Mouse (Mus musculus) naive thymus-derived CD4-positive, alpha-beta T cell, adult 2 months (primary cell): ENCODE measurements around the gene Sumf1.
A peak's percentile ranks its signal among the peaks of the same experiment; 100 is the strongest.

Experiments used
- DNase-seq: peaks from one replicate; pipeline ENCODE4 v3.0.0-alpha.2; 2011; ENCODE audit warnings: low read depth

Sumf1 gene

DNA sequence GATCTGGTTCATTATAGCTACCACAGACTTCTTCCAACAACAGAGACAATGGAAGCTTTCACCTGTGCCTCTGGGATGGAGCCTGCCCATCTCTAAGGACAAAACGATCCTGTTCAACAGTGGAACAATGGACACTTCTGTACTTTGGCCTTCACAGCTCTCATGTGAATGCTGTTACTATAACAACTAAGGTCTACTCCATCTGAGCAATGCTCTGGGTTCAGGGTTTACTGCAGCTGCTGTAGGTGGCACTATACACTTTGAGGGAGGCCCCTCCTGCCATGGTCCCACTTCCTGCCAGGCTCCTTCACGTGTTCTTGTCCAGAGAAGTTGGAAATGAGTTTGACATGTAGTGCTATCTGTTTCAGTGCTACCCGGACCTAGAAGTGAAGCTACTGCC, 36.9 kb downstream of the Sumf1 start:
- DNase-seq = no peak

DNA sequence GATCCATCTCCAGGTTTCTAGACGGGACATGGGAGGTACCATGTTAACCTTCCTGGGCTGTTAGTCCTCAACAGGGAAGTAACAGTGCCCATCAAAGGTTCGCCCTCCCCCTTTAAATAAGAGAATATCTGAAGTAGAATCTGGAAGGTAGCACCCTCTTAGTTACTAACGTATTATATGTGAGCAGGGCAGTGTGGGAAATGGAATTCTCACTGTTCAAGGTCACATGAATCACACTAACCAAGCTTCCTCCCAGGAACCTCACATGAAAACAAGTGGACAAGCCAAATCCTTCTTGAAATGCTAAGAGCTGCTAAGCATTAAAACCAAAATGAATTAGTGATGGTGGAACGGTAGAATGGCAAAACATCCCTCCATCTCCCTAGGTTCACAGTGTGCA, 38.7 kb downstream of the Sumf1 start:
- DNase-seq = no peak

- no peak for DNase-seq
Observed at GRCm38 (mm10) chr6:108145941-108146588, 39.3 kb downstream of the Sumf1 start.

DNA sequence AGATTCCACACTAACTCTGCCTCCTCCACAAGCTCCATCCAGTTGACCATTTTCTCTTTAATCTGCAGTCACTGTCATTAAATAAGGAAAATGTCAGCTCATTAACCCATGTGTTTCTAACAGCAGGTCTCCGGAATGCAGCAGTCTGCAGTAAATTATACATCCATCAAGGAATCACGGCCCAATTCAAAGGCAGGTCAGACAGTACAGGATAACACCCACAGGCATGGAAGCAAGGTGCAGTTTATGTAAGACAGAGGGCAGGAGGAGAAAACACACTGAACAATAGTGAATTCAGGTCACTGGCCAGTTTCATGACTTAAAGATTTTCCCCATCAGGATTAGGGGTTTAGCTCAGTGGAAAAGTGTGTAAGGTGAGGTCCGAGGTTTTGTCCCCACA, 40.1 kb downstream of the Sumf1 start:
- DNase-seq = no peak

DNA sequence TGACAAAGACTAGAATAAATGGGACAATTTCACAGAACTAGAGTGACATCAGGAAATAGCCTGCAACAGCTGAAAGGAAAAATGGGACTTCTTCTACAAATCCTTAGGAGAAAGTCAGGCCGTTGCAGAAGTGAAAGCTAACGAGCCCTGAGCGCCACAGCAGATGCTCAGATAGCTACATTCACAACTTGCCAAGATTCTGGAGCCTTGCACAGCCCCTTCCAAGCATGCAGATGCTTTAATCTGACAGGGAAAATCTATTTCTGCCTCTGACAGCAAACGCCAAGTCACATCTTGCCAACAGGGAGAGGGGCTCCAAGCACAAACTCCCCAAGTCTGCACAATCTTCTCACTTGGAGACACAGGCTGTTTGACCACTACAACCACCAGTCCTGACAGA, 42.6 kb downstream of the Sumf1 start:
- no peak for DNase-seq

DNA sequence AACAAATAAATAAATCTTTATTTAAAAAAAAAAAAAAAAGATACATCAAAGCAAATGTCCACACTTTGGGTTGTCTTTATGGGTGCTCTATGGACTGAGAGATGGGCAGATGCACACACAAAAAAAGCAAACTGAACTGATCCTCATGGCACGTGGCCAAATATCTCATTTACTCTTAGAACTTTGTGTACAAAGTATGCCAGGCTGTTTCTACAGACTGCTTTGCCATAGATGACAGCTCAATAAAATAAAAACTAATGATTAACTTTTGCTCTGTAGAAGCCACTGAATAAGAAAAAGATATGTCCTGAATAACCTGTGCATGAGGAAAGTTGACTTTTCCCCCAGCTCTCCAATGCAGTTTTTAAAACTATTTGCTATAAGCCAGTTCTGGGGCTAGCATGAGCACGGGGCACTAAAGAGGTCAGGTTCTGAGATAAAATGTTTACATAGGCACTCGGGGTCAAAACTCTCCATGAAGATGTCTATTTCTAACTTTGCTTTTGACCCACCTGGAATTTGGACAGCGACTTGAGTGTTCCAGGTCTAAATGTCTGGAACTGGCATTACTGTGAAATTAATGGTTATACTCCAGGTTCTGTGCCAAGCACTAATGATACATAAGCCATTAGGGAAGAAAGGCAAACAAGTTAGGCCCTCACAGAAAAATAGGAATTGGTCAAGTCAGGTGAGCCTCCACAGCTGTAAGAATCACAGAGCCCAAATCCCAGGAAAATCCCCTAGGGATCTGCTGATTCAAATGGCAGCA, 44.5 kb downstream of the Sumf1 start:
- DNase-seq = no peak

DNA sequence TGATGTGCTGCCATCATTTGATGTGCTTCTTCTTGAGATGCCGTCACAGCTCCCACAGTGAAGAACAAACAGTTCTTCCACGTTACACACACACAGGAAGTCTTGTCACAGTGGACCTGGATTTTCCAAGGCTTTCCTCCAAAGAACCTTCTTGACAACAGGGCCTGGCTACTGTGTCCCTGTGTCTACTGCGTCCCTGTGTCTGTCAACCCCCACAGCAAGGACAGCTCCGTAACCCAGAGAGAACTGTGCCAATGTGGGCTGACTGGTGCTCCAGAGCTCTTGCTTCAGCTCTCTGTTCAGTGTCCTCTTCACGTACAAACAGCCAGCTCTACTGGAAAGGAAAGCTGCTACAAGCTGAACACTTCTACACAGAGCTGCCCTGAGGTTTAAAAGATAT, 48.4 kb downstream of the Sumf1 start:
- DNase-seq = no peak

DNA sequence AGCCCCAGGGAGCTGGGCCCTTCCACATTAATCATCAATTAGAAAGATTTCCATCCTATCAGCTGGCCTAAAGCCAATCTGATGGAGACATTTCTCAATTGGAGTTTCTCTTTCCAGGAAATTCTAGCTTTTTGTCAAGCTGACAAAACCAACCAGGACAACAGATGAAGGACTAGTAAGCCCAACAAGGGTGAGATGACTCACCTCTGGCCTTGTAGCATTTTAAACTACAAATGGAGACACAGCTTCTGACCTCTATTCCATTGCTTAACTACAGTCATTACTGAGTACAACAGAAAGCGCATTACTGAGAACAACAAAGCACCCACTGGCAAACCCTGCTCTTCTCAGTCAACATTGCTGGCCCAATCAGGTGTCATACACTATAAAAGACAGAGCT, 49.1 kb downstream of the Sumf1 start:
- no peak for DNase-seq

GRCm38 (mm10) chr6:108132268-108132935, 53.0 kb downstream of the Sumf1 start:
- no peak for DNase-seq

DNA sequence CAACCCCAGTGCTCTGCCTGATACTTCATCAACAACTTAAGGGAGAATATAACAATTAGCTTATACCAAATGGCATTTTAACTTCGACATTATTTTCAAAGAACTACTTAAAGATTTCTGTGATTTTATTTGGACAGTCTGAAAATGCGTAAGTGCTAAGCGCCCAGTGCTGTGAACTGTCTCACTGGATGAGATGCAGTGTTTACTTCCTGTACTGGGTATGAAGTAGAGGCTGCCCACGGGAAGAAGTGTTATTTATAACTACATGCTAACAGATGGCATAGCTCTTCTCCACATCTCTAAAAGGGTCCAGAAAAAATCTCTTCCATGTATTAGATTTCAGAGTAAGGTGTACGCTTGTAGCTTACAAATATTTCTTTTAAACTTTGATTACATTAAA, 54.7 kb downstream of the Sumf1 start:
- no peak for DNase-seq

GRCm38 (mm10) chr6:108126631-108127030, 58.8 kb downstream of the Sumf1 start:
- no peak for DNase-seq

- no peak for DNase-seq
Observed at GRCm38 (mm10) chr6:108125474-108125873, 59.9 kb downstream of the Sumf1 start.

DNA sequence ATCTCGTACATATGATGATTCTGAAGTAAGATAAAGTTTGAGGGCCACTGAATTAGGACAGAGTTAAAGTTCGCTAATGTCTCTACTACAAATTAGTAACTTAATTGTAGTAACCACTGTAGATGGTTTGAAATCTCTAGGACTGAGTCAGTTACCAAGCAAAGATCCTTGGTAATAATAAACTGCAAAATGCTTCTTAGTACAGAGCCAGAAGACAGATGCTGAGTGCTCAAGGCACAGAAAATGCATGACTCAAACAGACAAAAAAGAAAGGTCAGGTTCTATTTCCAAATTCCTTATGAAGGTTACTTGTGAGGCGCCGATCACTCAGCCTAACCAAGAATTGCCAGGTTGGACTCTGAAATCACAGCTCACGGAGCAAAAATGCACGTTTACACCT, 67.5 kb downstream of the Sumf1 start:
- DNase-seq = no peak

GRCm38 (mm10) chr6:108114971-108115370, 70.4 kb downstream of the Sumf1 start:
- DNase-seq = no peak

DNA sequence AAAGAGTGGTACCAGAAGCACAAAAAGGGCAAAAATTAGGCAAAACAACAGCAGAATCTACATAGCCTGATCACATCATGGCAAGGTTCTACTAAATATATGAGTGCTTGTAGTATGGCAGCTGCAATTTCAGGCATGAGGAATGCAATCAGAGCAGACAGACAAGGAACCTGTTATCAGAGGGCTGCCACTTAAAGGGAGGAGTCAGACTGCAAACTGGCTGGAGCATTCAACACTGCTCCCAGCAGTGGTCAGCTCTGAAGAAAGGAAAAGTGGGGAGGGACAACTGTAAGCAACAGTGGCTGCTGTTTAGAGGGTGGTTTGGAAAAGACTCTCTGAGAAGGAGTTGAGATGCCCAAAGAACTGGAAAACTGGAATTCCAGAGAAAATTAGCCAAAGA, 73.7 kb downstream of the Sumf1 start:
- no peak for DNase-seq

- no peak for DNase-seq
Observed at GRCm38 (mm10) chr6:108110336-108110735, 75.0 kb downstream of the Sumf1 start.

DNA sequence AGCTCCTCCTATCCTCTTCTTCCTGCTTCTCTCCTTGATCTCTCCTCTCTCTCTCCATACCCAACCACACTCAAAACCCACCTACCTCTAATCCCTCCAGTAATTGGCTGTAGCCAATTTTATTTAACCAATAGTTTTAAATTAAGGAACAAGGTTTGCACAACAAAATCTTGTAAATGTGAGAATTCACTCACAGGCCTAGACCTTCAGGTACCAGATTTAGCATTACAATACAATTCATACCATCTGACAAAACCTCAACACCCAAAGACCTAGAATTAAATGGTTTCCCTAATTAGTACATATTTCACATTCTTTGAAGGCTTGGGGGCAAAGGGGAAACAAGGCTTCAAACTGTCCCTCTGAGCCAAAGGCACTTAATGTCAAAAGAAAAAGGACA, 78.0 kb downstream of the Sumf1 start:
- no peak for DNase-seq

DNA sequence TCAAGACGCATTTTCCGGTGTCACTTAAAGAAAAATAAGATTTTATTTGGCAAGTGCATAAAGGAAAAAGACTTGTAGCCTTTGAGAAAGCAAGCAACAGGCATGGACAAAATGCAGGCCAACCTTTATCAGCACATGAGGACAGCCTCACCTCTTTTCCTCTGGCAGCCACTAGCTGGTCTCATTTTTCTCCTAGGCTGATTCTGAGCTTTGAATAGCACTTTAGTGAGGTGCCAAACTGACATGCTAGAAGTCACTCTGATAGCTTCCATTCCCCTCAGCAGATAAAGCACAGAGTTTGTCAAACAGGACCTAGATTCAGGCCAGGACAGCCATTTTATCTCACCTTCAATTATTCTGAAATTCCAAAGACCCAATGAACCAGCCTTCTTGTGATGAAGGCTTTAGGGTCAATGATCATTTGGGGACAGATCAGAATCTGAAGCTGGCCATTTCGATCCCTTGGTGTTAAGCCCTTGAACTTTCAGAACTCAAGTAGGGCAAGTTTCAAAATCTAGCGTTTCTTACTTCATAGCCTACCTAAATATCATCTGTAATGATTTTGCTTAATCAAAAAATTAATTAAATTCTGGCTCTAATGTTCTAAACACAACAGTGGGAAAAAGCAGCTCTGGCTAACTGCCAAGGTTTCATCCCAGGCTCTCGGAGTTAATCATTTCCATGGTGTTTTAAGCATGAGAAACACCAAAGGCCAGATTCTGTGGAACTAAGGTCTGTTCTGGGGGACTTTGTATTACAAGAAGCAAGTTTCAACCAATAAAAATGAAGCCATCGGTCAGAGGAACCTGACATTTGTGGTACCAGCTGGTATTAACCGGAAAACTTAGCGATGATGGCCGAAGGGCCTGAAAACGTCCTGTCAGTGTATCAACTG, 83.2 kb downstream of the Sumf1 start:
- no peak for DNase-seq

- DNase-seq = no peak
Observed at GRCm38 (mm10) chr6:108098846-108099217, 86.5 kb downstream of the Sumf1 start.

GRCm38 (mm10) chr6:108098171-108098845, 87.1 kb downstream of the Sumf1 start:
- DNase-seq = peak; percentile 85

GRCm38 (mm10) chr6:108095445-108095844, 89.9 kb downstream of the Sumf1 start:
- no peak for DNase-seq

DNA sequence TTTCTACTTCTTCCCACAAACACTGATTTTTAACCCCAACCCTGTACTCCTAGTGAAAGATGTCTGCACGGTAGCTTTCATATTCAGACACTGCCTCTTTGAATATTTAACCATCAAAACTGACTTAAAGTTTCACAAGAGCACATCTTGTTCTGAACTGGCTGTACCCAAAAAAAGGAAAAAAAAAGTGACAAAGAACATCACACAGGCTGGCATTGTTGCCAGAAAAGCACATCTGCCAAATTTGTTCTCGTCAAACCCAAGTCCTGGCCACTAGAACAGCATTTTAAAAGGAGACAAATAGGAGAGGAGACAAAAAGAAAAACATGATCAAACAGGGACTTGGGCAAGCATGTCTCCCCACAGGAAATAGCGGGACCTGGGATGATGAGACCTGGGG, 91.9 kb downstream of the Sumf1 start:
- no peak for DNase-seq
